In the genomic region with DNA sequence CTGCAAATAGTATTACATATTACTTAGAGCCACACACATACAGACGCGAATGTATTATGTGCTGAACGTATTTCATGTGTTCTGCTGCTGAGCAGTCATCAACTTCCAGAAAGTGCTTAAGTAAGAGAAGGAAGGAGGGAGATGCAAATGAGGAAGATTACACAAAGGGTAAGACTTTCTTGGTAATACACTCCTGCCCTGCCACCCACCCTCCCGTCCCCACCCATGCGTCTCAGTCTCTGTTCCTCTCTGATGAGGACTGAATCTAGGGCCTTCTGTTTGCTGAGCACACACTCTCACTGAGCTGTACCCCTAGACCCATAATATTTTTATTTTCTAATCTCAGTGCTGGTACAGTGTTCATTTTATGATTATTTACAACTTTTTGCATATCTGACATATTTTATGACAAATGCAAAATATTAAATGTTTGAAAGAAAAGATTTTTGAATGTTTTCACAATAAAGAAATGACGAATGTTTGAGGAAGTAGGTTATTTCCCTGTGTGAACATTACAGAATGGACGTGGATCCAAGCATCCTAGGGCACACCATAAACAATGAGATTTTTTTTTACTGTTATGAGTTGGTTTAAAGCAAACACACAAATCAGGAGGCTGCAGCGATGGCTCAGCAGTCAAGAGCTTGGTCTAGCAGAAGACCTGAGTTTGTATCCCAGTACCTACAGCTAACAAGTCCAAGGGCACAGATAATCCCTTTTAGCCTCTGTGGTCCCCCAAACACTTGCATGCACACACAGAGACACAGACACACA, we compare ENCODE assay signal across 27 mouse cellular contexts. TPM values are rescaled to one million over a fixed set of nuclear protein-coding genes. Genes with fewer than 3 reads are reported as not detected.
DNase-seq lines count a peak whose midpoint lies in the region; ATAC-seq and TF ChIP-seq lines count a peak whose summit lies in the region.
"Had no signal": no experiment of that assay in that cellular context is flagged by ENCODE, and none has a peak within 500 bp of the region (broad histone marks: within the 10 kb centered on the region; RNA-seq: fewer than 3 reads in every experiment).

No protein-coding gene starts in this region.

- ATAC-seq in lung, embryonic 16.5 days (ENCODE audit: low read depth): no peak
- ATAC-seq in megakaryocyte, adult 5-6 weeks (ENCODE audit: poor library complexity, severe bottlenecking): peak; percentile 71
- no peak for ATAC-seq in hindbrain, embryonic 13.5 days (ENCODE audit: low FRiP score)
- ATAC-seq: activated CD4-positive, CD25-positive, alpha-beta regulatory T cell, adult 4 months; forebrain, embryonic 13.5 days; inflammation-experienced regulatory T-cells, adult 6 months; midbrain, embryonic 15.5 days had no signal

- no peak overlapping the region for H3K4me2 ChIP-seq in lung, embryonic 16.5 days (ENCODE audit: low read depth, low read length)
- H3K4me2 ChIP-seq in CH12.LX (ENCODE audit: insufficient read depth, low read depth, poor library complexity, severe bottlenecking): no peak overlapping the region
- H3K4me2 ChIP-seq in hindbrain, embryonic 13.5 days: no peak overlapping the region
- H3K4me2 ChIP-seq: forebrain, embryonic 13.5 days; heart, embryonic 12.5 days; hindbrain, embryonic 15.5 days; liver, embryonic 13.5 days; midbrain, embryonic 15.5 days had no signal

- H3K9me3 ChIP-seq in lung, embryonic 16.5 days (ENCODE audit: control insufficient read depth, low read length): no peaks in the 10 kb centered on the region
- no peaks in the 10 kb centered on the region for H3K9me3 ChIP-seq in CH12.LX (replicated peaks; ENCODE audit: low read length)
- H3K9me3 ChIP-seq in hindbrain, embryonic 13.5 days: no peaks in the 10 kb centered on the region
- H3K9me3 ChIP-seq: forebrain, embryonic 13.5 days; heart, embryonic 12.5 days; hindbrain, embryonic 15.5 days; liver, embryonic 13.5 days; midbrain, embryonic 10.5 days; midbrain, embryonic 15.5 days had no signal

- H3K27me3 ChIP-seq in lung, embryonic 16.5 days (ENCODE audit: control insufficient read depth, insufficient read depth, low read depth, low read length): no peaks in the 10 kb centered on the region
- H3K27me3 ChIP-seq in CH12.LX (replicated peaks): no peaks in the 10 kb centered on the region
- no peaks in the 10 kb centered on the region for H3K27me3 ChIP-seq in splenic B cell, adult 2 months (ENCODE audit: control insufficient read depth, insufficient read depth, low read length, poor library complexity, severe bottlenecking)
- H3K27me3 ChIP-seq in hindbrain, embryonic 13.5 days: no peaks in the 10 kb centered on the region
- H3K27me3 ChIP-seq: forebrain, embryonic 13.5 days; heart, embryonic 12.5 days; hindbrain, embryonic 15.5 days; liver, embryonic 13.5 days; midbrain, embryonic 15.5 days had no signal

- TF ChIP-seq EP300 in CH12.LX (IDR thresholded peaks at IDR 0.05; ENCODE audit: low read length): no peak

- H3K9ac ChIP-seq in lung, embryonic 16.5 days (ENCODE audit: low read length): no peak overlapping the region
- H3K9ac ChIP-seq in CH12.LX (ENCODE audit: insufficient read depth, low read depth): no peak overlapping the region
- no peak overlapping the region for H3K9ac ChIP-seq in hindbrain, embryonic 13.5 days
- H3K9ac ChIP-seq: forebrain, embryonic 13.5 days; heart, embryonic 12.5 days; hindbrain, embryonic 15.5 days; liver, embryonic 13.5 days; midbrain, embryonic 15.5 days had no signal

- H3K27ac ChIP-seq in lung, embryonic 16.5 days (ENCODE audit: low read length): peak overlapping the region; percentile 33
- no peak overlapping the region for H3K27ac ChIP-seq in CH12.LX (ENCODE audit: insufficient read depth, low read depth)
- H3K27ac ChIP-seq in hindbrain, embryonic 13.5 days: no peak overlapping the region
- H3K27ac ChIP-seq: forebrain, embryonic 13.5 days; heart, adult 2 months; hindbrain, embryonic 15.5 days; layer of hippocampus, adult 2 months; liver, embryonic 13.5 days; midbrain, embryonic 10.5 days; midbrain, embryonic 15.5 days had no signal

- no peak for TF ChIP-seq POLR2A in CH12.LX (IDR thresholded peaks at IDR 0.05; ENCODE audit: low read depth, low read length)

- TF ChIP-seq RAD21 in CH12.LX (IDR thresholded peaks at IDR 0.05; ENCODE audit: low read depth, low read length): no peak

- no peaks in the 10 kb centered on the region for H3K36me3 ChIP-seq in lung, embryonic 16.5 days (ENCODE audit: control insufficient read depth, insufficient read depth, low read length)
- no peaks in the 10 kb centered on the region for H3K36me3 ChIP-seq in CH12.LX (replicated peaks in 1 of 2; ENCODE audit: control insufficient read depth in 1 of 2, insufficient read depth in 1 of 2, low read length in 1 of 2)
- no peaks in the 10 kb centered on the region for H3K36me3 ChIP-seq in splenic B cell, adult 2 months (ENCODE audit: control insufficient read depth, insufficient read depth, low read length, poor library complexity, severe bottlenecking)
- H3K36me3 ChIP-seq in hindbrain, embryonic 13.5 days: no peaks in the 10 kb centered on the region
- H3K36me3 ChIP-seq: heart, embryonic 12.5 days; hindbrain, embryonic 15.5 days; liver, embryonic 13.5 days; midbrain, embryonic 10.5 days; midbrain, embryonic 15.5 days had no signal

- no peaks in the 10 kb centered on the region for H3K79me2 ChIP-seq in CH12.LX (replicated peaks; ENCODE audit: control insufficient read depth, extremely low read depth, insufficient read depth, poor library complexity, severe bottlenecking)

- WGBS in lung, embryonic 16.5 days: 50% methylated on average over 8 of the region's 8 CpGs
- WGBS in hindbrain, embryonic 13.5 days: 79% methylated on average over 8 of the region's 8 CpGs

- no peak for TF ChIP-seq CTCF in CH12.LX (conservative IDR thresholded peaks at IDR 0.05 in 1 of 2, IDR thresholded peaks at IDR 0.05 in 1 of 2; ENCODE audit: low read depth in 2 of 2, low read length in 2 of 2)

- in situ Hi-C loops in CH12.LX (cut with MboI; ENCODE audit: low pct_ligation_motif_present, low pct_unique_long_range_greater_than_20kb, low sequenced_read_pairs): no loop called here

- no peak overlapping the region for H3K4me3 ChIP-seq in lung, embryonic 16.5 days (ENCODE audit: low read length)
- H3K4me3 ChIP-seq in CH12.LX (replicated peaks in 1 of 3; ENCODE audit: low read depth in 2 of 3, low read length in 2 of 3, poor library complexity in 1 of 3): no peak overlapping the region
- no peak overlapping the region for H3K4me3 ChIP-seq in hindbrain, embryonic 13.5 days
- H3K4me3 ChIP-seq: forebrain, embryonic 13.5 days; heart, adult 2 months; heart, embryonic 12.5 days; hindbrain, embryonic 15.5 days; layer of hippocampus, adult 2 months; liver, embryonic 13.5 days; midbrain, embryonic 10.5 days; midbrain, embryonic 15.5 days had no signal

- dilution Hi-C loops in CH12.LX (cut with MboI; ENCODE audit: extremely low pct_ligation_motif_present, extremely low pct_unique_long_range_greater_than_20kb, low sequenced_read_pairs): no loop called here

- H3K4me1 ChIP-seq in lung, embryonic 16.5 days (replicated peaks; ENCODE audit: control insufficient read depth, insufficient read depth, low read length): 0 out of 2 replicates have a peak, but pooled peaks cover 3% of the 10 kb centered on the region
- H3K4me1 ChIP-seq in CH12.LX (ENCODE audit: control insufficient read depth in 1 of 2, insufficient read depth in 2 of 2): peaks cover 6 to 28% of the 10 kb centered on the region in 2 experiments; a peak in 3 of 4 replicates
- peaks cover 5% of the 10 kb centered on the region; the same call in 1 of the 2 replicates for H3K4me1 ChIP-seq in hindbrain, embryonic 13.5 days (replicated peaks)
- H3K4me1 ChIP-seq: forebrain, embryonic 13.5 days; hindbrain, embryonic 15.5 days; midbrain, embryonic 15.5 days had no signal

- no peak for DNase-seq in lung, postnatal 14 days
- peak; percentile 42 for DNase-seq in CH12.LX (ENCODE audit: extremely low read depth)
- peak; percentile 68 for DNase-seq in splenic B cell, adult 2 months (ENCODE audit: low read depth, low spot score)
- no peak for DNase-seq in embryo, embryonic 9.5 days (ENCODE audit: extremely low spot score)
- DNase-seq: adrenal gland, adult 2 months; adrenal gland, postnatal 36 days; cerebellum, adult 2 months; cerebellum, postnatal 14 days; gastrocnemius, postnatal 14 days; heart, adult 2 months; kidney, adult 11 months; kidney, postnatal 14 days; left cerebral cortex, postnatal 4 days; liver, embryonic 13.5 days; lung, adult 2 months; lung, postnatal 4 days had no signal

TF ChIP-seq in CH12.LX, 34 proteins besides CTCF, POLR2A, EP300 and RAD21 (continues in another document):
- TF ChIP-seq MXI1 (IDR thresholded peaks at IDR 0.05; ENCODE audit: low read depth, low read length) (no peak), SIN3A (IDR thresholded peaks at IDR 0.05; ENCODE audit: low read length) (no peak), JUND (conservative IDR thresholded peaks at IDR 0.05; ENCODE audit: low read depth, low read length) (no peak), MEF2A (IDR thresholded peaks at IDR 0.05; ENCODE audit: borderline replicate concordance, low read depth, low read length) (no peak), UBTF (IDR thresholded peaks at IDR 0.05; ENCODE audit: low read depth, low read length) (no peak), MAZ (IDR thresholded peaks at IDR 0.05; ENCODE audit: low read depth, low read length) (no peak), CHD1 (IDR thresholded peaks at IDR 0.05; ENCODE audit: low read depth, low read length) (no peak), GABPA (IDR thresholded peaks at IDR 0.05; ENCODE audit: insufficient replicate concordance, low read depth, low read length) (no peak), ZMIZ1 (IDR thresholded peaks at IDR 0.05; ENCODE audit: low read depth, low read length) (no peak), USF2 (conservative IDR thresholded peaks at IDR 0.05; ENCODE audit: low read depth, low read length) (no peak), MYC (IDR thresholded peaks at IDR 0.05; ENCODE audit: low read depth, low read length) (no peak), IRF4 (IDR thresholded peaks at IDR 0.05; ENCODE audit: low read depth, low read length) (no peak)

RNA-seq across cellular contexts. Expression of a gene that starts 32.7 kb away (rescaled TPM):
- polyA plus RNA-seq in lung, embryonic 16.5 days (2015; fragmentation: Nextera tagmentation; extraction: Ambion mirVana): 4.6 and 4.8 TPM in 2 replicates
- total RNA-seq in CH12.LX (2012; rRNA removed): 4.5 TPM in 2 replicates
- 3.9 and 4.7 TPM in 2 replicates for total RNA-seq in CH12.LX (2014; rRNA removed)
- polyA plus RNA-seq in CH12.LX (2012; ENCODE audit: insufficient read length, low read depth): 5.2 and 6.7 TPM in 2 replicates
- total RNA-seq in megakaryocyte, adult 5-6 weeks (2015): 10.4 and 13.3 TPM in 2 replicates
- 8.3 and 9.4 TPM in 2 replicates for total RNA-seq in megakaryocyte, adult 5-6 weeks (2017)
- 7.9 and 8.6 TPM in 2 replicates for polyA plus RNA-seq in hindbrain, embryonic 13.5 days (2015; fragmentation: Nextera tagmentation; extraction: Ambion mirVana)

RNA-seq across cellular contexts. Expression of a gene that starts 36.0 kb away (rescaled TPM):
- polyA plus RNA-seq in lung, embryonic 16.5 days (2015; fragmentation: Nextera tagmentation; extraction: Ambion mirVana): 506 and 518 TPM in 2 replicates
- total RNA-seq in CH12.LX (2012; rRNA removed) (26.0 and 30.4 TPM in 2 replicates), CH12.LX (2014; rRNA removed) (39.1 and 44.3 TPM in 2 replicates)
- 52.7 and 55.1 TPM in 2 replicates for polyA plus RNA-seq in CH12.LX (2012; ENCODE audit: insufficient read length, low read depth)
- total RNA-seq in megakaryocyte, adult 5-6 weeks (2015): 68.9 and 88.0 TPM in 2 replicates
- 101 and 113 TPM in 2 replicates for total RNA-seq in megakaryocyte, adult 5-6 weeks (2017)
- 307 and 315 TPM in 2 replicates for polyA plus RNA-seq in hindbrain, embryonic 13.5 days (2015; fragmentation: Nextera tagmentation; extraction: Ambion mirVana)

Comparison
In these comparisons a context has a peak if more than half of its experiments do, and no peak if none do; other contexts are left out.
1. DNase-seq: peak in CH12.LX (single experiment) and splenic B cell, adult 2 months (single experiment); none in lung, postnatal 14 days (single experiment) and embryo, embryonic 9.5 days (single experiment).